Mouse (Mus musculus) erythroblast, adult 5-6 weeks (primary cell): ENCODE data around the gene Apaf1. TPM values are rescaled to one million over a fixed set of nuclear protein-coding genes. Genes with fewer than 3 reads are reported as not detected.

Experiments
- ATAC-seq: replicated peaks from 2 replicates; pipeline ENCODE4 v1.8.0; 2016; ENCODE audit warnings: moderate number of reproducible peaks, mild to moderate bottlenecking, moderate TSS enrichment, inconsistent platforms; ENCODE audit not compliant: poor library complexity, low FRiP score, severe bottlenecking
- total RNA-seq, 2 experiments: library from RNA; stranded (forward) in 1 of 2; stranded (reverse) in 1 of 2; fragments of 150-400 nt in 1 of 2; fragments of 200-764, 138-1000 nt in 1 of 2; gene quantifications; 2 replicates each; pipeline versions ENCODE4 v1.2.3 to v1.2.4; 2015 to 2017; ENCODE audit warnings: low replicate concordance in 2 of 2

The Apaf1 gene
- total RNA-seq, 2 experiments from 2014 or later, result 17.1 to 22.7 TPM

GRCm38 (mm10) chr10:90940521-90941520 is 141.7 kb downstream of the Apaf1 start:
- no peak for ATAC-seq

Other genes starting within 250 kb of the Apaf1 start
- 3.1 and 8.3 TPM in 2 replicates for gene Ikbip, start 170 bp upstream of the Apaf1 start, total RNA-seq (2015; ENCODE audit: low replicate concordance)
- 1.2 and 3.8 TPM in 2 replicates for gene Ikbip, start 170 bp upstream of the Apaf1 start, total RNA-seq (2017; ENCODE audit: low replicate concordance)
- 113 and 194 TPM in 2 replicates for gene Slc25a3, start 41.3 kb upstream of the Apaf1 start, total RNA-seq (2015; ENCODE audit: low replicate concordance)
- 46.6 and 48.1 TPM in 2 replicates for gene Slc25a3, start 41.3 kb upstream of the Apaf1 start, total RNA-seq (2017; ENCODE audit: low replicate concordance)
- gene Tmpo, start 98.5 kb upstream of the Apaf1 start, total RNA-seq (2015; ENCODE audit: low replicate concordance), result 114 and 144 TPM in 2 replicates
- 181 and 340 TPM in 2 replicates for gene Tmpo, start 98.5 kb upstream of the Apaf1 start, total RNA-seq (2017; ENCODE audit: low replicate concordance)